Mouse (Mus musculus): ENCODE measurements around the gene Rnf113a2.

- TF ChIP-seq POLR2A (IDR thresholded peaks at IDR 0.05; ENCODE audit: borderline replicate concordance, extremely low read depth, low read depth, low read length) (no peak), CTCF (IDR thresholded peaks at IDR 0.05; ENCODE audit: insufficient read depth, low read length) (no peak)
These were observed 16.3 kb upstream of the Rnf113a2 start for GRCm38 (mm10) chr12:84400653-84401052.
